Mouse (Mus musculus) lung, postnatal 36 days (tissue): ENCODE measurements at regions not wholly inside any gene's neighbourhood (a gene's known extent, or its start where the extent isn't known, plus 50 kb on each side); places are given as distances from the start of the nearest gene placed in this dataset.

Experiments
- DNase-seq: peaks from one replicate; pipeline ENCODE4 v3.0.0; 2022; ENCODE audit warnings: mixed read lengths

DNA sequence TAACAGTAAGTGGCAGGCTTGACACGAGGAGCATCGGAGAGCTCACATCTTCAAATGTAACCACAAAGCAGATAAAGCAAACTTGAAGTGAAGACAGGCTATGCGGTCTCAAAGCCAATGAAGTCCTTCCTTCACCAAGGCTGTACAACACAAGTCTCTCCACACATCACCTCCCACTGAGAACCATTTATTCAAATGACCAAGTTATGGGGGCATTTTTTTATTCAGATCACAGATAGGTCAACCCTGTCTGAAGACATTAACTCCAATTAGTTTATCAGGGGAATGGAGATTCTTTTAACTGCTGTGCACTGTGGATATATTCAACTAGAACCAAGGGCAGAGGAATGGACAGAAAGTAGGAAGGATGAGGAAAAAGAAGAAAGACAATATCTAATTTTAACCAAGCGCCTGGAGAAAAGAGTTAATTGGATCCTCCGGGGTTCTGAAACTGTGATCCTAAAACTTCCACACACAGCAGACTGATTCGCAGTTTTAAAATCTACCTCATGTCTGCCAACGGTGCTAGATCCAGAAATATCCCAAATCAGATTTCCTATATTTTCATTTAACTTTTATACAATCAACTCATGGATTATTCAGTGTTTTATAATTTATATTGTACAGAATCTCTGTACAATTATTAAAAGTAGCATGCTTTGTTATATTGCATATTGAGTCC is 444.8 kb downstream of the Basp1 start:
- no peak for DNase-seq

DNA sequence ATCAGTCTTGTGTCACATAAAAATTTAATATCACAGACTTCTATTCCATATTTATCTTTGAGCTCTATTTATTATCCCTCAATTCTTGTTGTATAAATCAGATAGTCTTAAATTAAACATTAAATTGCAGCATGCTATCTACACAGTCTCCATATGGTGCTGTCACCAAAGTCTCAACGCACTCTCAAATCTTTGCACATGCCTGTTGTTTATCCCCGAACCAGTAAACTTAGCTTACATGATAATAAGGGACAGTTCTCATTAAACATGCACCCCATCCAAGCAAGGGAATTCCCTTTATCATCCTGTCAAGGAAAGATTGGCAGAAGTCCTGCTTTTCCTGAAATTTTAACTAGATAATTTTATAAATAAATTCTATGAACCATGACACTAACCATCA is 483.8 kb downstream of the Basp1 start:
- no peak for DNase-seq

- DNase-seq = no peak
These were observed 501.7 kb downstream of the Basp1 start for GRCm38 (mm10) chr15:24911866-24912265.

- DNase-seq = no peak
These were observed 502.1 kb downstream of the Basp1 start for GRCm38 (mm10) chr15:24911466-24911865.

DNA sequence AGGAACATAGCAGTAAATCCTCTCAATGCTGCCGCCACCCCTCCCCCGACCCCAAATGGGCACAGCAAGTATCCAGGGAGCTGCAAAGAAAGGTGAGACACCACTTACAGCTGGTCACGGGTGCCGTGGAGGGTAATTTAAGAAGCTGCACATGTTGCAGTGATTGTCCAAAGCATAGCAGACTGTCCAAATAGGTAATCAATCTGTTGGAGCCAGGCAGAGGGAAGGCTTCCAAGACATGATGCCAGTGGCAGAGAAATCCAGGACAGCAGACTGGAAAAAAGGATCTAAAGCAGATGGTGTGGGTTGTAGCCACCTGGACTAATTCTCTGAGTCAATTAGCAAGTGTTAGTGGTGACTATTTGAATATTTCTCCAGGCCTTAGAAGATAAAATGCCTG is 506.6 kb downstream of the Basp1 start:
- no peak for DNase-seq

GRCm38 (mm10) chr15:24878846-24879245 is 534.7 kb downstream of the Basp1 start:
- no peak for DNase-seq

- no peak for DNase-seq
These were observed 535.6 kb downstream of the Basp1 start for GRCm38 (mm10) chr15:24877711-24878598.

GRCm38 (mm10) chr15:24876157-24876731 is 537.3 kb downstream of the Basp1 start:
- DNase-seq = no peak

GRCm38 (mm10) chr15:24840271-24840670 is 573.3 kb downstream of the Basp1 start:
- DNase-seq = no peak

DNA sequence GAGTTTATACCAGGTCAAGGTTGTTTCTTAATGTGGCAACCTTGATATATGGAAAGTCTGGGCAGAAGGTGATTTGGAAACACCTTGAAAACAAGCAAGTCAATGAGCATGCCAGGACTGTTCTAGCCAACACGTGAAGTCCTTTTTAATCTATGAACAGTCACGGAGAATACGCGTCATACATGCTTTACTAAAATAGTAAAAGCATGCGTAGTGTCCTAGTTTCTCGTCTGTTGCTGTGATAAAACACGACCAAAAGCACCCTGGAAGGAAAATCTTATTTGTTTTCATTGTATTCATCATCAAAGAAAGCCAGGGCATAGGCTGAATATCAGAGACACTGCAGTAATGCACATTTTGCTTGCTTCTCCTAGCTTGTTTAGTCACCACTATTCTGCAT is 575.2 kb downstream of the Basp1 start:
- DNase-seq = no peak

GRCm38 (mm10) chr15:24827881-24828280 is 585.7 kb downstream of the Basp1 start:
- DNase-seq = no peak

DNA sequence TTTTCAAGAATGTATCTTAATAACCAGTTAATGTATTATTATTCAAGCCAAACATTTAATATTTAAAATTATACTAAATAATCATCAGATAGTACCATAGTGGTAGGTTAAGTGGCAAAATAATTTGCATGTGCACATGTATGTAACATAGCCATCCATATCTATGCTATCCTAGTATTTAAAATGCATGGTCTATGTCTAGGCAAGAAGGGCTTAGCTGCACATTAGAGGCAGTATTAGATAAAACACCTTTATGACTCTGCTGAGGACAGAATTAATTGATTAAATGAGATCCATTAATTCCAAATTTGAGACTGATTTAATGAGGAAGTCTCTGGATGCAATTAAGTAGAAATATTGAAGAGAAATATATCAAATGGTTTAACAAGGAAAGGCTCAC is 586.3 kb downstream of the Basp1 start:
- DNase-seq = no peak

GRCm38 (mm10) chr15:24796836-24797235 is 616.7 kb downstream of the Basp1 start:
- DNase-seq = no peak

DNA sequence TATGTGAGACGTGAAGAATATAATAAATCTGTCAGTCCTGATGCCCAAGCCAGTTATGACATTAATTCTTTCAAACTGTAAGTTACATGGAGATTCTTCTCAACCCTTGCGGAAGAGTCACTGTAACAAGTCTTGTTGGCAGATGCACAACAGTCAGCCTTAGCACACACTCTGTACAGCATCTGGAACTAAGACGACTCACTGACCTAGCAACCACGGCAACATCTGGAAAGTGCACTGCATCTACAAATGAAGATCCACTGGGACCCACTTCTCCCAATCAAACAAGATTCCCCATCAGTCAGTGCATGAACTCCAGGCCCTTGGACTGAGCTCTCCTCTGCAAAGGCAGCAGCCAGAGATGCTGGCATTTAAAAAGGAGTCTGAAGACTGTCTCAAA is 620.2 kb downstream of the Basp1 start:
- no peak for DNase-seq

DNA sequence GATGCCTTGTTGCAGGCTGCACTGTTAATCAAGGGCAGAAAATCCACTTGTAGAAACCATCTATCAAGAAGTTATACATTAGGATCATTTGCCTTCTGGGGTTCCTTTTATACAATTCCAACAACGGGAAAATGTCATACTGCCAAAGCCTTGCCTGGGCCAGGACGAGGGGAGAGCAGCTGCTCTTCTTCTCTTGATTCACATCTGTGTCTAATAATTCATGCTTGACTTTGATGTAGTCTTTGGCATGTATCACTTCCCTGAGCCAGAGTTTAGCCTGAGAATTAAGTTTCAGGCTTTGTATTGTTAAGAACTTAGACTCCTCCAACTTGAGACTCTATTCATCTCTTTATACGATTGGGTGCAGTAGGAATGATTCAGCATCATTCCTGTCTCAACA is 627.2 kb downstream of the Basp1 start:
- no peak for DNase-seq

- DNase-seq = no peak
These were observed 635.3 kb downstream of the Basp1 start for GRCm38 (mm10) chr15:24778234-24778633.

GRCm38 (mm10) chr15:24751480-24752157 is 661.9 kb downstream of the Basp1 start:
- DNase-seq = no peak

DNA sequence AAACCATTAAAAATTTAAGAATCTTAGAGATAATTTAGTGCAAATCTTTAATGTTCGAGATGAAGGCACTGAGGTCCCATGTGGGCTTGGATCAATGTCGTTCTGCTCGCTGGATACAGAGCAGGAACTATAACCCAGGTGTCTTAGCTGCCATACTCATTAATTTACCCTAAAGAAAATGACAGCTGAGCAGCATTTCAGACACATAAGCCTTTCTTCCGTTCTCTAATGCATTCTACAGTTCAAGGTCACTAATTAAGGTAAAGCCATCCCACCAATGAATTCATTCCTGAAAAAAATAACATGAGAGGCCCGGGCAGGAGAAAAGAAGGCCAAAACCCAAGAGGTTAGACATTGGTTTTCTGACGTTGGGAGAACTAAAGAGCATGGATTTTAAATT is 670.3 kb downstream of the Basp1 start:
- DNase-seq = no peak

- DNase-seq = no peak
These were observed 688.4 kb downstream of the Basp1 start for GRCm38 (mm10) chr15:24725170-24725569.

GRCm38 (mm10) chr15:24724664-24725063 is 688.9 kb downstream of the Basp1 start:
- peak; percentile 7 for DNase-seq

DNA sequence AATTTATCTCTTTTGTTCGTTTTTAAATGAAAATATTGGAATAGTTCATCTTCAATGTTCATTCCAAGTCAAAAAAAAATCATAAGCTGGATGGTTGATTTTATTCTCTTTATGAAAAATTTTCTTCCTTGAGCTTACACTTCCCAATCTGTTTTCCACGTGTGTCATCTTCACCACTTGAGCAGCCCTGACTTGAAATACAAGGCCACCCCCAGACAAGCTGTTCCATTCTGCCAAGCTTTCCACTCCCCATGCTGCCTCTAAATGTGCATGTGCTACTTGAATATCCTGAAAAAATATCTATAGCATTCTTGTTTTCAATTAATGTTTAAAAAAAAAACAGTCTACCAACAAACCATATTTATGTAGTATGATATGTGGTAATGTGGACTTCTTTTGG is 693.2 kb downstream of the Basp1 start:
- no peak for DNase-seq

GRCm38 (mm10) chr15:24682167-24682566 is 731.4 kb downstream of the Basp1 start:
- no peak for DNase-seq

DNA sequence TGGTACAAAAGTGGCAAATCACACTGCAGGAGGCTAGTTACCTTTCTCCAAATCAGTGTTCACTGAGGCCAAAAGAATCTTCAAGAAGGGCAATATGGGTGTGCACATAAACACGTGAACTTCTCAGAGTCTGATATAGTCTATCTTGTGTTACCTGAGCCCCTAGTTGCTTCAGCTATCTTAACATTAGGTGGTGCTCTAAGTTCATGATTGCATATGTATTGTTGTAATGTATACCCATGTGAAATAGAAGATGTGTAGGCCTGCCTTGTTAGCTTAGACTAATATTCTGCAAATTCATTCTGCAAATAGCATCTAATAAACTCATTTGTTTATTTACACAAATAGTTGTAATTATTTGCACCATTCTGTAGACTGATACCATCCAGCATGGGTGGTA is 764.6 kb downstream of the Basp1 start:
- no peak for DNase-seq
